Mouse (Mus musculus): ENCODE measurements around the gene Tmem233. TPM values are rescaled to one million over a fixed set of nuclear protein-coding genes. Genes with fewer than 3 reads are reported as not detected.

Tmem233 gene
- total and polyA plus RNA-seq, 3 experiments, result 6.0 TPM; not detected in 2

GRCm38 (mm10) chr5:116014237-116014636 lies 68.8 kb downstream of the Tmem233 start:
- H3K4me3 ChIP-seq (ENCODE audit: control insufficient read depth in 1 of 2, insufficient read depth in 1 of 2, low read depth in 2 of 2, low read length in 2 of 2), result no peak overlapping the region
- no peak overlapping the region for H3K9ac ChIP-seq (ENCODE audit: control insufficient read depth, low read depth, low read length, poor library complexity, severe bottlenecking)
- DNase-seq (ENCODE audit: low read depth, low spot score), result no peak
- H3K9me3 ChIP-seq (replicated peaks; ENCODE audit: insufficient read depth, low read length), result no peaks in the 10 kb centered on the region
- H3K4me1 ChIP-seq (ENCODE audit: control insufficient read depth in 1 of 2, insufficient read depth in 2 of 2, low read length in 2 of 2), result peaks cover 4 to 7% of the 10 kb centered on the region in 2 experiments
- no peaks in the 10 kb centered on the region for H3K27me3 ChIP-seq (ENCODE audit: control insufficient read depth in 1 of 2, insufficient read depth in 2 of 2, low read length in 2 of 2)
- H3K79me2 ChIP-seq (ENCODE audit: control insufficient read depth, insufficient read depth, low read length, poor library complexity), result no peaks in the 10 kb centered on the region
- peaks cover 5 to 19% of the 10 kb centered on the region in 2 experiments for H3K36me3 ChIP-seq (ENCODE audit: control insufficient read depth in 1 of 2, insufficient read depth in 2 of 2, low read length in 2 of 2)
- no peak overlapping the region for H3K27ac ChIP-seq (ENCODE audit: control insufficient read depth, low read depth, low read length)
- TF ChIP-seq EP300 (IDR thresholded peaks at IDR 0.05; ENCODE audit: low read depth in 1 of 2, low read length in 2 of 2), result no peak
- TF ChIP-seq POLR2A (IDR thresholded peaks at IDR 0.05; ENCODE audit: control insufficient read depth in 1 of 2, insufficient read depth in 1 of 2, low read depth in 1 of 2, low read length in 2 of 2, poor library complexity in 1 of 2), result no peak; a peak in 1 of 4 replicates
- peak in 2 of 3 experiments; percentile 8 to 19; a peak in 2 of 6 replicates for TF ChIP-seq CTCF (IDR thresholded peaks at IDR 0.05 in 2 of 3, conservative IDR thresholded peaks at IDR 0.05 in 1 of 3; ENCODE audit: control insufficient read depth in 1 of 3, insufficient read depth in 1 of 3, low read depth in 2 of 3, low read length in 3 of 3, poor library complexity in 1 of 3, severe bottlenecking in 1 of 3)

GRCm38 (mm10) chr5:116013821-116014220 lies 69.2 kb downstream of the Tmem233 start:
- Histone ChIP-seq H3K79me2 (ENCODE audit: control insufficient read depth, insufficient read depth, low read length, poor library complexity) (no peaks in the 10 kb centered on the region), H3K27ac (ENCODE audit: control insufficient read depth, low read depth, low read length) (no peak overlapping the region), H3K36me3 (ENCODE audit: control insufficient read depth in 1 of 2, insufficient read depth in 2 of 2, low read length in 2 of 2) (peaks cover 1 to 16% of the 10 kb centered on the region in 2 experiments), H3K27me3 (ENCODE audit: control insufficient read depth in 1 of 2, insufficient read depth in 2 of 2, low read length in 2 of 2) (no peaks in the 10 kb centered on the region), H3K4me3 (ENCODE audit: control insufficient read depth in 1 of 2, insufficient read depth in 1 of 2, low read depth in 2 of 2, low read length in 2 of 2) (no peak overlapping the region), H3K9me3 (replicated peaks; ENCODE audit: insufficient read depth, low read length) (no peaks in the 10 kb centered on the region), H3K9ac (ENCODE audit: control insufficient read depth, low read depth, low read length, poor library complexity, severe bottlenecking) (no peak overlapping the region), H3K4me1 (ENCODE audit: control insufficient read depth in 1 of 2, insufficient read depth in 2 of 2, low read length in 2 of 2) (peaks cover 1 to 3% of the 10 kb centered on the region in 2 experiments; a peak in 2 of 4 replicates)
- TF ChIP-seq KAT2A (conservative IDR thresholded peaks at IDR 0.05; ENCODE audit: low read depth, low read length) (no peak), SIN3A (IDR thresholded peaks at IDR 0.05; ENCODE audit: low read length) (no peak), ZNF384 (IDR thresholded peaks at IDR 0.05; ENCODE audit: low read depth, low read length) (no peak), MAX (IDR thresholded peaks at IDR 0.05; ENCODE audit: low read length) (no peak), RAD21 (IDR thresholded peaks at IDR 0.05; ENCODE audit: low read depth, low read length) (no peak), ZC3H11A (IDR thresholded peaks at IDR 0.05; ENCODE audit: low read depth, low read length) (no peak), TAL1 (IDR thresholded peaks at IDR 0.05; ENCODE audit: low read length) (no peak), POLR2AphosphoS2 (IDR thresholded peaks at IDR 0.05; ENCODE audit: low read length) (no peak), MYC (IDR thresholded peaks at IDR 0.05; ENCODE audit: low read depth, low read length) (no peak), HCFC1 (IDR thresholded peaks at IDR 0.05; ENCODE audit: low read depth, low read length) (no peak), GABPA (IDR thresholded peaks at IDR 0.05; ENCODE audit: low read depth, low read length) (no peak), TBP (IDR thresholded peaks at IDR 0.05; ENCODE audit: low read depth, low read length) (no peak), NELFE (IDR thresholded peaks at IDR 0.05; ENCODE audit: low read depth, low read length) (no peak), TCF12 (IDR thresholded peaks at IDR 0.05; ENCODE audit: low read depth, low read length) (no peak)
- peak; percentile 40 for DNase-seq (ENCODE audit: low read depth, low spot score)
